Mouse (Mus musculus): ENCODE measurements around the gene Ptk6. TPM values are rescaled to one million over a fixed set of nuclear protein-coding genes. Genes with fewer than 3 reads are reported as not detected.
A peak's percentile ranks its signal among the peaks of the same experiment; 100 is the strongest.

The Ptk6 gene
- polyA plus RNA-seq, 1 experiment from 2014 or later, result 0.56 TPM

- peak; percentile 83 for ATAC-seq (ENCODE audit: insufficient read depth, low FRiP score)
- Histone ChIP-seq H3K36me3 (ENCODE audit: control insufficient read depth, insufficient read depth, low read length) (no peaks in the 10 kb centered on the region), H3K27me3 (ENCODE audit: control insufficient read depth, insufficient read depth, low read length) (no peaks in the 10 kb centered on the region), H3K4me1 (ENCODE audit: control insufficient read depth, insufficient read depth, low read length) (peaks cover 4% of the 10 kb centered on the region; the same call in 1 of the 2 replicates), H3K9ac (ENCODE audit: low read length) (peak overlapping the region; percentile 92), H3K27ac (ENCODE audit: low read length) (peak overlapping the region; percentile 96), H3K4me3 (replicated peaks; ENCODE audit: low read length) (peak overlapping the region; percentile 72), H3K4me2 (ENCODE audit: low read depth, low read length) (peak overlapping the region; percentile 92), H3K9me3 (replicated peaks; ENCODE audit: control insufficient read depth, low read length) (no peaks in the 10 kb centered on the region)
- WGBS, result under 1% methylated on average over 14 of the region's 14 CpGs
These were observed 16.0 kb downstream of the Ptk6 start for GRCm38 (mm10) chr2:181186635-181187034.

DNA sequence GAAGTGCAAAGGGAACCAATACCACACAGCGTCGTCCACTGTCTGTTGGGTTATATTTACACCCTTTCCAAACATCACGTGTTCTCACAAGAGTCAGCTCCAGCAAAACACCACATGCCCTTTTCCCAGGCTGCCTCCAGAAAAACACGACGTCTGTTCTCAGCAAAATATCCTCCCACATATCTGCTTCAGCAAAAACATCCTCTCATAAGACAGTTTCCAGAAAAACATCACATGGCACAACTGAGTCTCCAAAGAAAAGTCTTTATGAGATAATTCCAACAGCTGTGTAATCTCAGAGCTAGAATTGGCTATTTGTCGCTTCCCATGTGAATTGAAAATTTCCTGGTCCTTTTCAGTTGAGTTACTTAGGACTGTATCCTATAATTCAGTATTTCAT lies 21.7 kb downstream of the Ptk6 start:
- Histone ChIP-seq H3K36me3 (ENCODE audit: control insufficient read depth, insufficient read depth, low read length) (no peaks in the 10 kb centered on the region), H3K9ac (ENCODE audit: low read length) (no peak overlapping the region), H3K4me3 (replicated peaks; ENCODE audit: low read length) (no peak overlapping the region), H3K27me3 (ENCODE audit: control insufficient read depth, insufficient read depth, low read length) (no peaks in the 10 kb centered on the region), H3K4me1 (ENCODE audit: control insufficient read depth, insufficient read depth, low read length) (no peaks in the 10 kb centered on the region), H3K27ac (ENCODE audit: low read length) (no peak overlapping the region), H3K4me2 (ENCODE audit: low read depth, low read length) (no peak overlapping the region), H3K9me3 (replicated peaks; ENCODE audit: control insufficient read depth, low read length) (no peaks in the 10 kb centered on the region)
- WGBS, result 60% methylated on average over 6 of the region's 6 CpGs
- no peak for ATAC-seq (ENCODE audit: insufficient read depth, low FRiP score)

DNA sequence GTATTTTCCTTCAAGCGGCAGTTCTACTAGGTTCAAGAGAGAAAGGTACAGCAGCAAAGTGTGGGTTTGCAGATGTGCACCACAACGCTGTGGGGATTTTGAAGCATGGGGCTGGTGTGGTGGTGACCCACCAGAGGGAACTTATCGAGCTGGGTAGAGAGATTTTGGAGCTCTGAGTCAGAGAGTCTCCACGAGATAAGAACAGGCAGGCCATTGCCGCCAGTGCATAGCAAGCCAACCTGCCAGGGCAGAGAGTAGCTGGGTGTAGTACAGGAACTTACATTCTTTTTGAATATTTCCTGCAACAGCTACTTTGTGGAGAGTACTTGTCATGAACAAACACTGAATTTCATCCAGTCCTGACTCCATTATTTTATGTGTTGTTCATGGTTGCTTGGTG lies 24.1 kb downstream of the Ptk6 start:
- Histone ChIP-seq H3K27ac (ENCODE audit: low read length) (no peak overlapping the region), H3K4me2 (ENCODE audit: low read depth, low read length) (no peak overlapping the region), H3K4me1 (ENCODE audit: control insufficient read depth, insufficient read depth, low read length) (no peaks in the 10 kb centered on the region), H3K4me3 (replicated peaks; ENCODE audit: low read length) (no peak overlapping the region), H3K9ac (ENCODE audit: low read length) (no peak overlapping the region), H3K36me3 (ENCODE audit: control insufficient read depth, insufficient read depth, low read length) (no peaks in the 10 kb centered on the region), H3K9me3 (replicated peaks; ENCODE audit: control insufficient read depth, low read length) (no peaks in the 10 kb centered on the region), H3K27me3 (ENCODE audit: control insufficient read depth, insufficient read depth, low read length) (no peaks in the 10 kb centered on the region)
- 73% methylated on average over 5 of the region's 5 CpGs for WGBS
- ATAC-seq (ENCODE audit: insufficient read depth, low FRiP score), result no peak

DNA sequence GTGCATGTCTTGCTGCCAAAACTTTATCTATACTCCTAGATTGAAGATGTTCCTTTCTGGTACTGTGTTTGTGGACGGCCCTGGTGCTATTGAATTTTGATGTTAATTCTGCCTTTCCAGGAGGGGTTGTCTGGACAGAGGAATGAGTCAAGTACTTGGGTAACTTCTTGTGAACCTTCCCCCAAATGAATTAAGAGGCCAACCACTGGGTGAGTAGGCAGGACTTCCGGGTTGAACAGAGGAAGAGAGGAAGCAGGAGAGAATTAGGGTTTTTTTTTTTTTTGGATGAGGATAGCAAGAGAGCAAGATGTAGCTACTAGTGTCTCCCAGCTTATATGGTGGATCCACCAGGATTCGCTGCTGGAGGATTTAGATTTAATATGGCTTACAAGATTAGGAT lies 24.6 kb downstream of the Ptk6 start:
- WGBS, result 76% methylated on average over 3 of the region's 3 CpGs
- Histone ChIP-seq H3K9me3 (replicated peaks; ENCODE audit: control insufficient read depth, low read length) (no peaks in the 10 kb centered on the region), H3K4me3 (replicated peaks; ENCODE audit: low read length) (no peak overlapping the region), H3K9ac (ENCODE audit: low read length) (no peak overlapping the region), H3K27ac (ENCODE audit: low read length) (no peak overlapping the region), H3K4me2 (ENCODE audit: low read depth, low read length) (no peak overlapping the region), H3K36me3 (ENCODE audit: control insufficient read depth, insufficient read depth, low read length) (no peaks in the 10 kb centered on the region), H3K4me1 (ENCODE audit: control insufficient read depth, insufficient read depth, low read length) (no peaks in the 10 kb centered on the region), H3K27me3 (ENCODE audit: control insufficient read depth, insufficient read depth, low read length) (no peaks in the 10 kb centered on the region)
- no peak for ATAC-seq (ENCODE audit: insufficient read depth, low FRiP score)

DNA sequence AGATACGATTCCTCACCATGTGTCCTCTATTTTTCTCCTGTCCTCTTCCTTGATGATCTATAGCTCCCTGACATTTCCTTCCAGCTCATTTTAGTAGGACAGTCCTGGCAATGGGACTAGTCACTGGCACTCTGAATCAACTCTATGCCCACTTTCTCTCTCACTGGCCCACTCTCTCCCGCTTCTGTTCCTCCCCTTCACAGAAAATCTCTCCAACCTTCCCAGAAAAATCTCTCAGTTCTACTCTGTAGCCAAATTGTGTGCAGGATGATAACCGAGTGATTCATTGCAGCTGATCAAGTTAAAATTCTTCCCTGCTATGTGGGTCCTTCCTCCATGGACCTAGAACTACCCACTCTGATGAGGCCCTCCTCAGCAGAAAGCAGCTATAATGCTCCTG lies 27.9 kb downstream of the Ptk6 start:
- Histone ChIP-seq H3K36me3 (ENCODE audit: control insufficient read depth, insufficient read depth, low read length) (no peaks in the 10 kb centered on the region), H3K27ac (ENCODE audit: low read length) (no peak overlapping the region), H3K27me3 (ENCODE audit: control insufficient read depth, insufficient read depth, low read length) (no peaks in the 10 kb centered on the region), H3K9me3 (replicated peaks; ENCODE audit: control insufficient read depth, low read length) (no peaks in the 10 kb centered on the region), H3K4me1 (ENCODE audit: control insufficient read depth, insufficient read depth, low read length) (no peaks in the 10 kb centered on the region), H3K4me3 (replicated peaks; ENCODE audit: low read length) (no peak overlapping the region), H3K9ac (ENCODE audit: low read length) (no peak overlapping the region), H3K4me2 (ENCODE audit: low read depth, low read length) (no peak overlapping the region)
- 83% methylated on average over 3 of the region's 3 CpGs for WGBS
- ATAC-seq (ENCODE audit: insufficient read depth, low FRiP score), result no peak

DNA sequence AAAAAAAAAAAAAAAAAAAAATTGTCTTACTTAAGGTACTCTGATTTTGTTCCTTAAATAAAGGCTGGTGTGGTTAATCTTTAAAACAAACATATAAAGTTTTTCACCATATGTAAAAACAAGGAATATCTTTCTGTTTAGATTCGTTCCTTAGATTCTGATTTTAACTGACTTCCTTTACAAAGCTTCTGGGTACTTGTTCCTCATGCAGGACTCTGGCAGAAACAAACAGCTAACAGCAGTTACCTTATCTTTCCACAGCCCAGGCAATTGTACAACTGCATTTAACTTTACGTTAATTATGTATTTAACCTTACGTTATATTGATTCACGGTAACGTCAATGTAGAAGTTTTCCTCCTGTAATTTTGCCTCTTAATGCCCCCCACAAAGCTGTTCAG lies 36.1 kb downstream of the Ptk6 start:
- Histone ChIP-seq H3K27me3 (ENCODE audit: control insufficient read depth, insufficient read depth, low read length) (no peaks in the 10 kb centered on the region), H3K4me1 (ENCODE audit: control insufficient read depth, insufficient read depth, low read length) (no peaks in the 10 kb centered on the region), H3K36me3 (ENCODE audit: control insufficient read depth, insufficient read depth, low read length) (no peaks in the 10 kb centered on the region), H3K4me2 (ENCODE audit: low read depth, low read length) (no peak overlapping the region), H3K9me3 (replicated peaks; ENCODE audit: control insufficient read depth, low read length) (no peaks in the 10 kb centered on the region), H3K4me3 (replicated peaks; ENCODE audit: low read length) (no peak overlapping the region), H3K9ac (ENCODE audit: low read length) (no peak overlapping the region), H3K27ac (ENCODE audit: low read length) (no peak overlapping the region)
- ATAC-seq (ENCODE audit: insufficient read depth, low FRiP score), result no peak
- WGBS, result 67% methylated on average over 5 of the region's 5 CpGs

DNA sequence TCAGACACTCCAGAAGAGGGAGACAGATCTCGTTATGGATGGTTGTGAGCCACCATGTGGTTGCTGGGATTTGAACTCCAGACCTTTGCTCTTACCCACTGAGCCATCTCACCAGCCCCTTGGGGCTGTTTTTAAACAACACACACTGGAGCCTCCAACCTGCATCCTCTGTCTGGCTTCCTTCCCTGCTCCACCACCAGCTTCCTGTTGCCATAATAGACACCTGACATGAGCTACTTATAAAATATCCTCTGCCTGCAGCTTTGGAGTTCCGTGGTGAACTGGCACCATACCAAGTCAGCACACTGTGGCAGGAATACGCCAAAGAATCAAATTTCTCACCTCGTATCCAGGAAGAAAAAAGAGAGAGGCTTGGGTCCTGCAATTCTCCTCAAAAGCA lies 41.8 kb downstream of the Ptk6 start:
- H3K27ac ChIP-seq (ENCODE audit: low read length), result no peak overlapping the region
- 63% methylated on average over 4 of the region's 4 CpGs for WGBS
- ATAC-seq (ENCODE audit: insufficient read depth, low FRiP score), result no peak
- H3K27me3 ChIP-seq (ENCODE audit: control insufficient read depth, insufficient read depth, low read length), result peaks cover 17% of the 10 kb centered on the region
- no peaks in the 10 kb centered on the region for H3K4me1 ChIP-seq (ENCODE audit: control insufficient read depth, insufficient read depth, low read length)
- no peaks in the 10 kb centered on the region for H3K9me3 ChIP-seq (replicated peaks; ENCODE audit: control insufficient read depth, low read length)
- H3K4me3 ChIP-seq (replicated peaks; ENCODE audit: low read length), result no peak overlapping the region
- no peaks in the 10 kb centered on the region for H3K36me3 ChIP-seq (ENCODE audit: control insufficient read depth, insufficient read depth, low read length)
- H3K4me2 ChIP-seq (ENCODE audit: low read depth, low read length), result no peak overlapping the region
- no peak overlapping the region for H3K9ac ChIP-seq (ENCODE audit: low read length)

- no peaks in the 10 kb centered on the region for H3K9me3 ChIP-seq (replicated peaks; ENCODE audit: control insufficient read depth, low read length)
- H3K36me3 ChIP-seq (ENCODE audit: control insufficient read depth, insufficient read depth, low read length), result no peaks in the 10 kb centered on the region
- no peaks in the 10 kb centered on the region for H3K4me1 ChIP-seq (ENCODE audit: control insufficient read depth, insufficient read depth, low read length)
- H3K4me3 ChIP-seq (replicated peaks; ENCODE audit: low read length), result no peak overlapping the region
- H3K9ac ChIP-seq (ENCODE audit: low read length), result no peak overlapping the region
- peaks cover 23% of the 10 kb centered on the region for H3K27me3 ChIP-seq (ENCODE audit: control insufficient read depth, insufficient read depth, low read length)
- no peak overlapping the region for H3K4me2 ChIP-seq (ENCODE audit: low read depth, low read length)
- no peak overlapping the region for H3K27ac ChIP-seq (ENCODE audit: low read length)
- WGBS, result 0% methylated on average over 2 of the region's 2 CpGs
- 0 out of 2 replicates have a peak, but pooled peaks have one; percentile 37 for ATAC-seq (ENCODE audit: insufficient read depth, low FRiP score)
These were observed 42.8 kb downstream of the Ptk6 start for GRCm38 (mm10) chr2:181159771-181160170.

DNA sequence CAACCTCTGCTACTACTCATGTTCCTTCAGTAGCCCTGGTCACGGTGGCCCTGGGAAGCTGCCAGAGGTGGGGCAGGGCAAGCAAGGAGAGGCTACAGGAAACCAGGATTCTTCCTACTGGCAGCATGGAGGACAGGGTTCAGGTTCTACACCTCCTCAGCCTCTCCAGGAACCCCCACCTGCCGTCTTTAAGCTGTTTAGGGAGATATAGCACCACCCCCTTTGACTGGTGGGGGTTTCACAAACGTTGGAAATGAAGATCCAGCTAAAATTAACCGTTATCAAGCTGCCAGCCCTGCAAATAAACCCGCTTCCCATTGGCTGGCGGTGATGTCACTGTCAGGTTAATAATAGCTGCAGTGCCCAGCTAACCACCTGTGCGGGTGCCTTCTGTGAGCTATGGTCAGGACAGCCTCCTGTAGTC lies 43.5 kb downstream of the Ptk6 start:
- Histone ChIP-seq H3K36me3 (ENCODE audit: control insufficient read depth, insufficient read depth, low read length) (no peaks in the 10 kb centered on the region), H3K27me3 (ENCODE audit: control insufficient read depth, insufficient read depth, low read length) (peaks cover 23% of the 10 kb centered on the region), H3K4me3 (replicated peaks; ENCODE audit: low read length) (no peak overlapping the region), H3K9me3 (replicated peaks; ENCODE audit: control insufficient read depth, low read length) (no peaks in the 10 kb centered on the region), H3K4me2 (ENCODE audit: low read depth, low read length) (no peak overlapping the region), H3K27ac (ENCODE audit: low read length) (no peak overlapping the region), H3K4me1 (ENCODE audit: control insufficient read depth, insufficient read depth, low read length) (no peaks in the 10 kb centered on the region), H3K9ac (ENCODE audit: low read length) (no peak overlapping the region)
- 43% methylated on average over 7 of the region's 7 CpGs for WGBS
- no peak for ATAC-seq (ENCODE audit: insufficient read depth, low FRiP score)

DNA sequence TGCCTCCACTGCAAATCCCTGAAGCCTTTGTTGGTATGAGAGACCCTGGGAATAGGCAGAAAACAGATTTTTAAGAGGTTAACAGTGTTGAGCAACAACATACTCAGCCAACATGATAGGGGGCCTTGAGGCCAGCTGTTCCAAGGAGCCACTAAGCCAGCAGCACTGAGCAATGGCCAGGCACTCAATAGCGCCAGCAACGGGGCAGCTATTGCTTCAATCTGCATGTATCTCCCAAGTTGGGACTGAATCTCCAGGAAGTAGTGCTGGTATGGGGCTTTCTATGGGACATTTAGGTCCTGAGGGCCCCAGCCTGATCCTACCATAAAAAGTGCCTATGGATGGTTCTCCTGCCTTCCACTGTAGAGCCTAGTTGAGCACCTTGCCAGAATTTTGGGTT lies 44.1 kb downstream of the Ptk6 start:
- ATAC-seq (ENCODE audit: insufficient read depth, low FRiP score), result no peak
- WGBS, result 89% methylated on average over 2 of the region's 2 CpGs

More for the DNA sequence above, 44.1 kb downstream of the Ptk6 start:
- Histone ChIP-seq H3K9me3 (replicated peaks; ENCODE audit: control insufficient read depth, low read length) (no peaks in the 10 kb centered on the region), H3K36me3 (ENCODE audit: control insufficient read depth, insufficient read depth, low read length) (no peaks in the 10 kb centered on the region), H3K4me1 (ENCODE audit: control insufficient read depth, insufficient read depth, low read length) (no peaks in the 10 kb centered on the region), H3K4me2 (ENCODE audit: low read depth, low read length) (no peak overlapping the region), H3K27ac (ENCODE audit: low read length) (no peak overlapping the region), H3K9ac (ENCODE audit: low read length) (no peak overlapping the region), H3K4me3 (replicated peaks; ENCODE audit: low read length) (no peak overlapping the region), H3K27me3 (ENCODE audit: control insufficient read depth, insufficient read depth, low read length) (peaks cover 26% of the 10 kb centered on the region)

Measured in stomach, embryonic 16.5 days (tissue).